Mouse (Mus musculus): ENCODE data around the gene Car3.
"Not testable (repeated sequence)": the region's sequence is repeated elsewhere in the genome, so short reads cannot be mapped to it uniquely, and the experiment has no call there.

Car3 gene

GRCm38 (mm10) chr3:14863022-14863711 lies at the start of gene Car3:
Car3 (plus strand) TSS chr3:14863512.
- no peak for DNase-seq (ENCODE audit: low spot score)

DNA sequence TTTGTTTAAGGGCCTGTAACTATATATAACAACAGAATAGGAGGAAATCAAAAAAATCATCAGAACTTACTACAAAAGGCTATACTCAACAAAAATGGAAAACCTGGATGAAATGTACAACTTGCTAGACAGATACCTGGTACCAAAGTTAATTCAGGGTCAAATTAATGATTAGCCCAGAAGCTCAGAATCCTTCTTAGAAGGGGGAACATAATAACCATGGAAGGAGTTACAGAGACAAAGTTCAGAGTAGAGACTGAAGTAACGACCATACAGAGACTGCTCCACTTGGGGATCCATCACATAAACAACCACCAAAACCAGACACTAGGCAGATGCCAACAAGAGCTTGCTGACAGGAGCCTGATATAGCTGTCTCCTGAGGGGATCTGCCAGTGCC lies 47.9 kb upstream of the Car3 start:
- not testable (repeated sequence) for DNase-seq (ENCODE audit: low spot score)

DNA sequence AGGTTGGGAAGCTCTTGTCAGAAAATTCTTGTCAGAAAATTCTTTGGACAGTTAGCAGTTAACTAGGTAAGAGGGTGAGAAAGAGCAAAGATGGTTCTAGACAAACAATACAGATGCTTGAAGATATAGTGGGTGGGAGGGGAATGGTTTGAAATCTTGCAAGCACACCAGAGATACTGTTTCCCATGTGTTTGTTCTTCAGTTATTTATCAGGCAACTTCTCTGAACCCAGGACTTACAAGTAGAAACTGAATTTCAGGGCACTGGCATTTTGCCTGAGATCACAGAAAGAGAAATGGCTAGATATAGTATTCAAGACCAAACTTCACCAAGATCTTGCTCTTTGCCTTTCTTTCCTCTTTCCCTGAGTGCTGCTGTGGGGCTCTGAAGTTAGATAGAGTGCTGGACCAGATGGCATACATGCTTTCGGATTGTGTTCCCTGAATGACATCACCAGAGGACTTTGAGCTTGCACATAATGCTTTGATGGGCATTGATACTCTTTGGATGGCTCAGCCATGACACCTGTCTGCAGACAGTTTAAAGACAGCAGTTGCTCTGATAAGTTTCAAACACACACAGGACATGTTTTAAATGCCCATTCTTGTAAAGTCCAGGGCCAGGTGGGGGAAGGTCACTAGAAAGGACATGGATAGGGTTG lies 43.3 kb upstream of the Car3 start:
- DNase-seq (ENCODE audit: low spot score), result no peak

DNA sequence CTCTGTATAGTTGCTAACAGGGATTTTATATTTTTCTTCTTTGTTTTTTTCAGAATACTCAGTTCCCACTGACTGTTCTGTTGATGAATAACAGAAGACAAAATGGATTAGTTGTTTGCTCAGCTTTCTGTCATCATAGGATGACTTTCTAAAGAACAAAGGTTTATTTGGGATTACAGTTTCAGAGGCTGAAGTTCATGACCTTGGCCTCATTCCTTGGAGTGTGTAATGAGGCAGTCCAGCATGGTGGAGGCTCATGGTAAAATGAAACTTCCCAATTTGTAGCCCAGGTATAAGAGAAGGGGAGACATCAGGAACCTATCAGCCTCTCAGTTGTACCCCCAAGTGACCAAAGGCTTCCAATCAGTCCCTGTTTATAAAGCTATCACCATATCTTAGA lies 34.4 kb upstream of the Car3 start:
- no peak for DNase-seq (ENCODE audit: low spot score)

- no peak for DNase-seq (ENCODE audit: low spot score)
These were observed 32.0 kb upstream of the Car3 start for GRCm38 (mm10) chr3:14831219-14831835.

GRCm38 (mm10) chr3:14832766-14833165 lies 30.5 kb upstream of the Car3 start:
- peak; percentile 35 for DNase-seq (ENCODE audit: low spot score)

DNA sequence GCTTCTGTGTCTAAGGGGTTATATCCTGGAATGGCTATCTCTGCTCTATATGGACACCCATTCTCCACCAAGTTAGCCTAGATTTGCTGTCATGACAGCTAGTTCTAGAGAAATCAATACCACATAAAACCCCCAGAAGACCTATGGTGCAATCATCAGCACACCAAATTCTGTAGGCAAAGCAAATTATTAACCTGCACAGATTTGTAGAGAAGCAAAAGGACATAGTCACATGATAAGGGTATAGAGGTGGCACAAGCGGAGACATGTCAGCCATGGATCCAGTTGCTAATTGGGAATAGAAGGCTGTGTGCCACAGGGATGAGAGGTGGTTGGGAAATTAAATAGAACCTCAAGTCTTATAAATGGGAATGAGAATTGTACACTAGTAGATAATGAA lies 24.4 kb upstream of the Car3 start:
- no peak for DNase-seq (ENCODE audit: low spot score)

- no peak for DNase-seq (ENCODE audit: low spot score)
These were observed 23.7 kb upstream of the Car3 start for GRCm38 (mm10) chr3:14839466-14840118.

GRCm38 (mm10) chr3:14848587-14849254 lies 14.6 kb upstream of the Car3 start:
- no peak for DNase-seq (ENCODE audit: low spot score)

- no peak for DNase-seq (ENCODE audit: low spot score)
These were observed 9.3 kb upstream of the Car3 start for GRCm38 (mm10) chr3:14853966-14854365.

GRCm38 (mm10) chr3:14854446-14854845 lies 8.9 kb upstream of the Car3 start:
- no peak for DNase-seq (ENCODE audit: low spot score)

- DNase-seq (ENCODE audit: low spot score), result no peak
These were observed 5.4 kb upstream of the Car3 start for GRCm38 (mm10) chr3:14857874-14858273.

- DNase-seq (ENCODE audit: low spot score), result no peak
These were observed 3.0 kb upstream of the Car3 start for GRCm38 (mm10) chr3:14860291-14860690.

DNA sequence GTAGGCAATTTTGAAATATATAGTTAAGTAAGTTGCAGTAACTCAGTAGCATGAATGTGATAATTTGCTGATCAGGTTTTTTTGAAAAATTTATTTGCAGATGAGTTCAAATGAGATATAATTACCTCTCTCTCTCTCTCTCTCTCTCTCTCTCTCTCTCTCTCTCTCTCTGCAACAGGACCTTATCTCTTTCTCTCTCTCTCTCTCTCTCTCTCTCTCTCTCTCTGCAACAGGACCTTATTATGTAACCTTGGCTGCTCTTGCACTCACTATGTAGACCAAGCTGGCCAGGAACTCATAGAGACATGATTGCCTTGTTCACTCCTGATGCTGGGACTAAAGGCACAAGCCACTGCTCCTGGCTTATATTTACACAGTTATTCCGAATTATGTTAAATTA lies 2.1 kb upstream of the Car3 start:
- DNase-seq (ENCODE audit: low spot score), result no peak

GRCm38 (mm10) chr3:14861787-14862186 lies 1.5 kb upstream of the Car3 start:
- no peak for DNase-seq (ENCODE audit: low spot score)

- no peak for DNase-seq (ENCODE audit: low spot score)
These were observed 674 bp upstream of the Car3 start for GRCm38 (mm10) chr3:14862654-14863021.

DNA sequence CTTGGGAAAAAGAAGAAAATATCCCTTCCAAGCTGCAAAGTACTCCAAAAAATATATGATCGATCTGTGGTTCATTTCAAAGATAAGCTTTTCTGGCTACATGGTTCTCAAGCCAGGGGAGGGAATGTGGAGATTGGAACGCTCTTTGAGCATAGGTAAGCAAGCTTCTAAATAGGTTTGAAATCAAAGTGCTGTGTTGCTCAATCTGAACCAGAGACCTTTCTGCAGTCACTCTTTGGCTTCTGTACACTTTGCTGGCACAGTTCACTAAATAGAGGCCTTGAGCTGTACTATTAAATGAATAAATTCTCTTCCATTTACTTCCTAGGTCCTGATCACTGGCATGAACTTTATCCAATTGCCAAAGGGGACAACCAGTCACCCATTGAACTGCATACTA lies 610 bp downstream of the Car3 start:
- no peak for DNase-seq (ENCODE audit: low spot score)

DNA sequence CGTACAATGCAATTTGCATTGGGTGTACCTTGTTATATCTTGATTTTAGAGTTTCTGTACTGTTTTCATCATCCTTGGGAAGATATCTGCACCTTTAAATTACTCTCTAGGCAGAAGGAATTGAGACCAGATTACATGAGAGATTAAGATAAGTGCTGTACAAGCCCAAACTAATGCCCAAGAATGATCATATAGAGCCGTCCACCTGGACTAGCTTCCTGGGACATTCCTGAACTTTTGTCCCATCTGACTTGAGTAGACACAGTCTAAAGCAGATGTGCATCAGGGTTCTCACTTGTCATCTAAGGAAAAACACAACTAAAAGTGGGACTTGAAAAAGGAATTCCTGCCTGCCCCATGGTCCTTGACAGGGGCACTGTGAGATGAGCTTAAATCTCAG lies 2.6 kb downstream of the Car3 start:
- DNase-seq (ENCODE audit: low spot score), result no peak

DNA sequence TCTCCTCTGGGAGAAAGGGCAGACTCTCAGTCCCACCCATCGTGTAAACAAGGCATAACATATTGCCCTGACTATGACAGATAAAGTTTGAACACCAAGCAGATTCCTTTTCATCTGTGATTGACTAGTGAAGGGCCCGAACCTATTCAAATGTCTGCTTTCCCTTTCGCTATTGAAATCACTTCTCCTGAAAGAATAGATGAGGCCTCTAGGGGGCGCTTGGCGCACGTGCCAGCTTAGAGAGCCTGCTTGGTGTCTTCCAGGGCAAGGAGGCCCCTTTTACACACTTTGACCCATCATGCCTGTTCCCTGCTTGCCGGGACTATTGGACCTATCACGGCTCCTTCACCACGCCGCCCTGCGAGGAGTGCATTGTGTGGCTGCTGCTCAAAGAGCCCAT lies 6.5 kb downstream of the Car3 start:
- DNase-seq (ENCODE audit: low spot score), result peak; percentile 29

GRCm38 (mm10) chr3:14870528-14870927 lies 7.2 kb downstream of the Car3 start:
- DNase-seq (ENCODE audit: low spot score), result no peak

DNA sequence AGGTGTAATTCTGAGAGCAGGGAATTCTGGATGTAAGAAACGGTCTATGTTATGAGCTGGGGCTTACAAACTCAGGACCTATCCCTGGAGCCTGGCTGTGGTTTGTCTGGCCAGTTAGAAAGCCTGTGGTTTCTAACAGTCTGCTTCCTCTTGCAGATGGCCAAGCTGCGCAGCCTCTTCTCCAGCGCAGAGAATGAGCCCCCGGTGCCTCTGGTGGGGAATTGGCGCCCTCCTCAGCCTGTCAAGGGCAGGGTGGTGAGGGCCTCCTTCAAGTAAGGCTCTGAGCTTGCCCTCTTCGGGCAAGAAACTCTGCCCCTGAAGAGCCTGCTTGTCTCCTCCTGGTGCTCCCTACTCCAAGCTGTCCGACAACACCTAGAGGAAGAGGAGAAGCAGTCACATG lies 8.1 kb downstream of the Car3 start:
- no peak for DNase-seq (ENCODE audit: low spot score)

DNA sequence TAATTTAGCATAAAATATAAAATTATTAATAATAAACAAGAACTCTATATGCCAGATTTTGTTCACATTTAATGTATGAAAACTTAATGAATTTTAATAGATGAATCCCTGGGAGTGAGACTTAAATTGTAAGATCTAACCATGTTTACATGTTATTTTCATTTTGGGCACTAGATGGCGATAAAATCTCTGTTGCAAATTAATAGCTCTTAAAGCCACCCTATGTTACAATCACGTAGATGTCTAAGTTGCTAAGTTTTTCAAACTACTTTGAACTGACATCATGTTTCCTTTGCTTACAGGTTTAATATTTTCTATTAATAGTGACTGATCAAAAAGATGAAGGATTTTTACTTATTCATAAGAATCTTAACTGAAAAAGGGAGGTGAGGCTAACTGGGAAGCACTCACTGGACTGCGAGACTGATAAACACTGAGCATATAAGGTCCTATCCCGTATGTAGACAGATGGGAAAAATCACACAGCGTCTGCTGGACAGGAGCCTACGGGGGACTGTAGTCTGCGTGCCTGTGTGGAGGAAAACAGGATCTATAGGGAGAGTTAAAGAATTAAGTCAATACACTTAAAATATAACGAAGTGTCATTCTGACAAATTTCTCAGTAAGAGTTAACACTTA lies 11.2 kb downstream of the Car3 start:
- DNase-seq (ENCODE audit: low spot score), result no peak
